Mouse (Mus musculus) cerebellum, adult 2 months (tissue): Measurements from ENCODE around the gene Abl1. TPM values are rescaled to one million over a fixed set of nuclear protein-coding genes. Genes with fewer than 3 reads are reported as not detected.

Source experiments
- DNase-seq, 2 experiments: peaks; one replicate each; pipeline ENCODE4 v3.0.0; 2021
- H3K27ac ChIP-seq: fragments of 200-500 bp; 2 replicates; pipeline ENCODE4 v1.5.1; 2012; ENCODE audit warnings: low read length, control low read depth, inconsistent platforms; ENCODE audit not compliant: insufficient read depth
- H3K27me3 ChIP-seq: fragments of 200-500 bp; 2 replicates; pipeline ENCODE4 v1.6.1; 2012; ENCODE audit warnings: inconsistent platforms, mild to moderate bottlenecking, low read length, moderate library complexity; ENCODE audit not compliant: control insufficient read depth, insufficient read depth
- H3K4me1 ChIP-seq: fragments of 200-500 bp; 2 replicates; pipeline ENCODE4 v1.6.1; 2011; ENCODE audit warnings: low read length; ENCODE audit not compliant: control insufficient read depth, insufficient read depth
- H3K4me3 ChIP-seq: fragments of 200-500 bp; replicated peaks from 2 replicates; pipeline ENCODE3; 2011; ENCODE audit warnings: mild to moderate bottlenecking, low read depth, low read length, control low read depth; ENCODE audit not compliant: insufficient read depth
- CTCF ChIP-seq: fragments of 200-500 bp; IDR thresholded peaks from 2 replicates; pipeline ENCODE4 v1.5.1; 2011; ENCODE audit warnings: low read depth, mild to moderate bottlenecking, control low read depth, low read length, moderate library complexity, borderline replicate concordance; ENCODE audit not compliant: insufficient read depth
- POLR2A ChIP-seq: fragments of 200-500 bp; IDR thresholded peaks from 2 replicates; pipeline ENCODE4 v1.6.1; 2011; ENCODE audit warnings: low read length, control low read depth, borderline replicate concordance; ENCODE audit not compliant: insufficient read depth
- WGBS: fragments of 180-500 bp; shearing (Covaris S2); methylation state at CpG from one replicate; pipeline ENCODE4 v1.1.7; 2018; 5-methylcytosine and 5-hydroxymethylcytosine counted together
- polyA plus RNA-seq: library from polyadenylated mRNA; depleted of rRNA; stranded (reverse); fragments of >200 nt; gene quantifications from 2 replicates; pipeline ENCODE4 v1.2.3, GENCODE M21; 2012

Abl1 gene
- polyA plus RNA-seq, 1 experiment, result 45.0 TPM

DNA sequence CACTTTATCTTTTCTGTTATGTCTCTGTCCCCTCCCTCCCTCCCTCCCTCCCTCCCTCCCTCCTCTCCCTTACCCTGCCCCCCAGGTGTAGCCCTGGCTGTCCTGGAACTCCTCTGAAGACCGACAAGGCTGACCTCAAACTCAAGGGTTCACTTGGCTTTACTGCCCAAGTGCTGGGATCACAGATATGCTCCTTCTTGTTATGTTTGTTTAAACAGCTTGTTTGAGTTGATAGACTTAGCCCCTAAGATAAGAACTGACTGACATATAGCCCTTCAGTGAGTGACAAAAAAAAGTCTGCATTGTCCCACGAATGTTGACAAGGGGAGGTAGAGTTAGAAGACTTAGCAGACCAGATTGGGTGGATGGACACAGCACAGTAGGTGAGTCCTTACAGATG lies 18.4 kb downstream of the Abl1 start:
- TF ChIP-seq CTCF (no peak), POLR2A (no peak)
- Histone ChIP-seq H3K4me3 (no peak overlapping the region), H3K27ac (no peak overlapping the region), H3K27me3 (no peaks in the 10 kb centered on the region), H3K4me1 (peaks cover 3% of the 10 kb centered on the region)
- DNase-seq, result no peak
- 81% methylated on average over 2 of the region's 2 CpGs for WGBS

DNA sequence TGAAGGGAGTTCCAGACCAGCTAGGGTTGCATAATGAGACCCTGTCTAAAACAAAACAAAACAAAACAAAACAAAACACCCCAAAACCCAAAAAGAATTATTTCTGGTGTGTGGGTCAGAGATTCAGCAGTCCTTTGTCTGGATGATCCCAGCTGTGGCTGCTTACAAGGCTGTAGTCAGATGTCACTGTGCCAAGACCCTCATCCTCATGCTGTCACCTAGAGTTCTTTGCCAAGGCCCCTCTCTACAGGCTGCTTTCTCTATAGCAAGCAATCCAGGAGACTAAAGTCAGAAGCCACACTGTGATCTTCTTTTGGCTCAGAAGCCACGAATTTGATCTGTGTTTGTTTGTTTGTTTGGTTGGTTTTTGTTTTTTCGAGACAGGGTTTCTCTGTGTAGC lies 24.5 kb downstream of the Abl1 start:
- 40% methylated on average over 2 of the region's 2 CpGs for WGBS
- Histone ChIP-seq H3K4me1 (no peaks in the 10 kb centered on the region; the same call in 1 of the 2 replicates), H3K4me3 (no peak overlapping the region), H3K27ac (no peak overlapping the region), H3K27me3 (no peaks in the 10 kb centered on the region)
- no peak for DNase-seq
- no peak for TF ChIP-seq CTCF
- TF ChIP-seq POLR2A, result no peak

DNA sequence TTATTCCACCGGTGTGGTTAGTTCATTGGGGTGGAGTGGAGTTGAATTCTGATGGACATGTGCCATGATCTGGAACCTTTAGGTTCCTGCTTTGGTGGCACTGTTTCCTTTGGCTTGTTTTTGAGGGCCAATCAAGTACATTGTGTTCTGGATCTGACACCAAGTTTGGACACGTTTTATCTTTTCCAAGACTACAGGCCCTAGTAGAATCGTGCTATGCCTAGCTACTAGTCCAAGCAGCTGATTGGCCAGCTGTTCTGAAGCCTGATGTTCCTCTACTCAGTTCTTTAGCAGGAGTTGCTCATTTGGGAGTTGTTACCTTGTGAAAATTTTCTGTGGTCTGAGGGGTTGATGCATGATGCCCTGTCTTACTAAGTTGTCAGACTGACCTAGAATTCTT lies 25.6 kb downstream of the Abl1 start:
- H3K27me3 ChIP-seq, result no peaks in the 10 kb centered on the region
- H3K4me1 ChIP-seq, result no peaks in the 10 kb centered on the region; the same call in 1 of the 2 replicates
- TF ChIP-seq POLR2A (no peak), CTCF (no peak)
- H3K27ac ChIP-seq, result no peak overlapping the region
- H3K4me3 ChIP-seq, result no peak overlapping the region
- DNase-seq, result no peak
- WGBS, result 66% methylated on average over 3 of the region's 3 CpGs

DNA sequence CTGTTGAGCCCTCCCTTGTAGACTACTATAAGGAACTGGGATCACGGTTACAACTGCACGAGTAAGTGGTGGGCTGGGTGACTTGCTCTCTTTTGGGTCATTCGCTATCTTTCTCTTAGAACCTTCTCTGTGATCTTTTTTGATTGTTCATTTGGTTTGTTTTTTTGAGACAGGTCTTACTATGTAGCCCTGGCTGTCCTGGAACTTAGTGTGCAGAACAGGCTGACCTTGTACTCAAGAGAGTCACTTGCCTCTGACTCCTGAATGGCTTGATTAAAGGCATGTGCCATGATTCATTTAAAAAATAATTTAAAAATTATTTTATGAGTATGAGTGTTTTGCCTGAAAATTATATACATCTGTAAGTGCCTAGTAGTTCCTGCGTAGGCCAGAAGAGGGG lies 26.6 kb downstream of the Abl1 start:
- Histone ChIP-seq H3K4me1 (no peaks in the 10 kb centered on the region), H3K4me3 (no peak overlapping the region), H3K27ac (no peak overlapping the region), H3K27me3 (no peaks in the 10 kb centered on the region)
- TF ChIP-seq CTCF, result no peak
- TF ChIP-seq POLR2A, result no peak
- no peak for DNase-seq
- WGBS, result over 99% methylated on average over 4 of the region's 4 CpGs

DNA sequence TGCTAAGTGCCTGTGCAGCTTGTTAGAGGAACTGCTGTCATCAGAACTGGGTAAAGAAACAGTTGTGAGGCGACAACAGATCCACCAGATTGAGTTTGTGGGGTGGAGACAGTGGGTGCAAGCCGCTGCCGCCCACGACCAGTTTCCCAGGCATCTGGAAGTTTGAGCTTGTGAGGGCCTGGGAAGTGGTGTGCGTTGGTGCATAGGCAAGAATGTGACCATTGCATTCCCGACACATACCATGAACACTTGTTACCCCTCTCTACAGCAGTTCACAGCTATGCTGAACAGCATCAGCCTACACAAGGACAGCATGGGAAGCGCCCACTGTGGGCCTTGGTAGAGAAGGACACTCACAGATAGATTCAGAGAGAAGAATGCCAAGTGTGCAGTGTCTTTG lies 27.8 kb downstream of the Abl1 start:
- Histone ChIP-seq H3K4me1 (no peaks in the 10 kb centered on the region), H3K27ac (no peak overlapping the region), H3K27me3 (no peaks in the 10 kb centered on the region), H3K4me3 (no peak overlapping the region)
- no peak for TF ChIP-seq POLR2A
- no peak for TF ChIP-seq CTCF
- no peak for DNase-seq
- 91% methylated on average over 7 of the region's 7 CpGs for WGBS

DNA sequence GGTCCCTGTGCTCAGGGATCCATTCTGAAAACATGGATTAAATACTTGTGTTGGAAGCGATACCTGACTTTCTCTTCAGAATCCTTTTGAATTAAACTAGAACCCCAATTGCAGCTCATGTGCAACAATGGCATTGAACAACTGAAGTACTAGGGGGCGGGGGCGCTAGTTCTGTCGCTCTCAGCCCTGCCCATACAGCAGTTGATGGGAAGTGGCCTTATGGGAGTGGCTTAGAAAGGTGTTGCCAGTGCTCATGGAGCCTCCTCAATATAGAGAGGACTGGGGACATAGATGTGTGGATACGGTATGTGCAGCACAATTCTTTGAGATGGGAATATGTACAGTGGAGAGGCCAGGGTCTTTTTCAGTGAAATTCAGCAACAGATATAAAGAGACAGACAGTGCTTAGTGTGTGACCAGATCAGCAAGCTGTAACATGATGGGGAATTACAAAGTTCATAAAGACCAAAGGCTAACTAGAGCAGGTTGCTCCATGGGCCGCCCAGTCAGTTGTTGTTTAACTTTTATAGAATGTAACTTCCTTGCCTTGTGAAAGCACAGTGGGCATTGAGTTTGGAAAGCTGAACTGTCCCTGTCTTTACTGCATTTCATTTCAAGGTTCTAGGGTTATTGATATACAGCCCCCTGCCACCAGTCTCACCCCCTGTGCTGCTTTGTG lies 31.2 kb downstream of the Abl1 start:
- no peak overlapping the region for H3K4me3 ChIP-seq
- no peaks in the 10 kb centered on the region for H3K4me1 ChIP-seq
- no peak for DNase-seq
- H3K27ac ChIP-seq, result no peak overlapping the region
- H3K27me3 ChIP-seq, result no peaks in the 10 kb centered on the region
- 88% methylated on average over 6 of the region's 6 CpGs for WGBS
- no peak for TF ChIP-seq CTCF
- TF ChIP-seq POLR2A, result no peak

DNA sequence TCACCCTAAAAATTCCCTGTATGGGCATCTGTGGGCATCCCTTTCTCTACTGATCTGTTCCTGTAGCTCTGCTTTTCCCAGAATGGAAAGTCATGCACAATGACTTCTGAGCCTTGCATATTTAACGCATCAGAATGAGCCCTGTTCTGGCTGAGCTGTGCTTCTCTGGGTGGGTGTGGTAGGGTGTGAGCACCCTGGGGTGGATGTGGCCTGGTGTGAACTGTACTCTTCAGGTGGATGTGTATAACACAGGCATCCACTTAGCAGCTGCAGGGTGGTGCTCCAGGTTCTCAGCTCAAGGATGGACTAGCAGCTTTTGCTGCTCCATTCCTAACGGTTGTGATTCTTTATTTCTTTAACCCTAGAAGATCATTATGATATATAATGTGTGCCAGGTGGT lies 31.8 kb downstream of the Abl1 start:
- no peak for TF ChIP-seq CTCF
- TF ChIP-seq POLR2A, result no peak
- 71% methylated on average over 2 of the region's 2 CpGs for WGBS
- Histone ChIP-seq H3K27me3 (no peaks in the 10 kb centered on the region), H3K4me3 (no peak overlapping the region), H3K4me1 (no peaks in the 10 kb centered on the region), H3K27ac (no peak overlapping the region)
- no peak for DNase-seq

DNA sequence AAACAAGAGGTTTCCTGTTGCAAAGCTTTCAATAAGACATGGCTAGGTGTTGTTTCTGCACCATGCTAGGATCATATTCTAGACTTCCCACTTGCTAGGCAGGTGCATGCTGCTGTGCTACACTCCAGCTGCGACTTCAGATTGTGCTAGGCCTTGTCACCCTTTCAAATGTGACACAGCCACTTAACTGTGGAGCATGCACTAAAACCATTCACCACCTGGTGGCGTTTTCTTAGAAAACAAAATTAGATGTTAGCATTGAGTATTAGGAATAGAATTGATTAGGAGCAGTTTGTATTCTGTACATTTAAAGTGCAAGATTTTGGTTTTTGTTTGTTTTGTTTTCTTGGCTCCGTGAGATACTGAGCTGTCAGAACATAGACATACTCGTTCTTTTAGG lies 32.6 kb downstream of the Abl1 start:
- Histone ChIP-seq H3K27me3 (no peaks in the 10 kb centered on the region), H3K4me1 (no peaks in the 10 kb centered on the region), H3K27ac (no peak overlapping the region), H3K4me3 (no peak overlapping the region)
- TF ChIP-seq CTCF (no peak), POLR2A (no peak)
- DNase-seq, result no peak
- 66% methylated on average over 4 of the region's 4 CpGs for WGBS
